Mouse (Mus musculus) heart, embryonic 15.5 days (tissue): ENCODE measurements around the gene Gtf2ird1. TPM values are rescaled to one million over a fixed set of nuclear protein-coding genes. Genes with fewer than 3 reads are reported as not detected.

Experiments
- ATAC-seq: fragments of 200-750 bp; cut with Nextera tagmentation; replicated peaks from 2 replicates; pipeline ENCODE4 v1.8.0; 2017; ENCODE audit warnings: low read depth, moderate TSS enrichment; ENCODE audit not compliant: insufficient number of reproducible peaks, insufficient read depth, low FRiP score
- H3K27ac ChIP-seq: fragments of 300-500 bp; sonication (generic); 2 replicates; pipeline ENCODE4 v1.5.1; 2015; ENCODE audit warnings: mild to moderate bottlenecking, inconsistent platforms
- H3K27me3 ChIP-seq: fragments of 300-500 bp; sonication (generic); 2 replicates; pipeline ENCODE4 v1.6.1; 2015; ENCODE audit warnings: inconsistent platforms
- H3K36me3 ChIP-seq: fragments of 300-500 bp; sonication (generic); 2 replicates; pipeline ENCODE4 v1.6.1; 2015; ENCODE audit warnings: mild to moderate bottlenecking, inconsistent platforms
- H3K4me1 ChIP-seq: fragments of 300-500 bp; sonication (generic); replicated peaks from 2 replicates; pipeline ENCODE4 v1.6.1; 2015; ENCODE audit warnings: inconsistent platforms
- H3K4me2 ChIP-seq: fragments of 300-500 bp; sonication (generic); 2 replicates; pipeline ENCODE4 v1.6.1; 2015; ENCODE audit warnings: inconsistent platforms, mild to moderate bottlenecking, moderate library complexity
- H3K4me3 ChIP-seq: fragments of 300-500 bp; sonication (generic); 2 replicates; pipeline ENCODE4 v1.5.1; 2015; ENCODE audit warnings: mild to moderate bottlenecking, inconsistent platforms
- H3K9ac ChIP-seq: fragments of 300-500 bp; sonication (generic); 2 replicates; pipeline ENCODE4 v1.6.1; 2015; ENCODE audit warnings: mild to moderate bottlenecking, inconsistent platforms
- H3K9me3 ChIP-seq: fragments of 300-500 bp; sonication (generic); replicated peaks from 2 replicates; pipeline ENCODE4 v1.6.1; 2016; ENCODE audit warnings: inconsistent platforms
- WGBS: fragments of 180-500 bp; shearing (Covaris S2); methylation state at CpG from one replicate; pipeline ENCODE4 v1.1.7; 2015; ENCODE audit warnings: mixed read lengths; 5-methylcytosine and 5-hydroxymethylcytosine counted together
- polyA plus RNA-seq: library from polyadenylated mRNA; unstranded; fragments of >200 nt; fragmentation: Nextera tagmentation; extraction: Ambion mirVana; gene quantifications from 2 replicates; pipeline ENCODE4 v1.2.1, GENCODE M21; 2015

Gene Gtf2ird1
- polyA plus RNA-seq, 1 experiment from 2014 or later, result 47.3 TPM

DNA sequence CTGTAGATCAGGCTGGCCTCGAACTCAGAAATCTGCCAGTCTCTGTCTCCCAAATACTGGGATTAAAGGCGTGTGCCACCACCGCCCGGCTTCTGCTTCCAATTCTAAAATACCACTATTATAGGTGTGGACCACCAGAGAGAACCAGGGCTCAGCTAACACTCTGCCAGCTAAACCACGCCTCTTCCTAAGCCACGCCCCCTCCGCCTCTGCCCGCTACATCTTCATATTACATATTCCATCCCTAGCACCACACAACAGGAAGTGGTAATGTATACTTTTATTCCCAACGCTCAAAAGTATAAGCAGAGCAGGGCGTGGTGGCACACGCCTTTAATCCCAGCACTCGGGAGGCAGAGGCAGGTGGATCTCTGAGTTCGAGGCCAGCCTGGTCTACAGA, 133.2 kb downstream of the Gtf2ird1 start:
- H3K27ac ChIP-seq, result no peak overlapping the region
- H3K9me3 ChIP-seq, result no peaks in the 10 kb centered on the region
- peaks cover 21% of the 10 kb centered on the region for H3K4me1 ChIP-seq
- H3K27me3 ChIP-seq, result no peaks in the 10 kb centered on the region
- ATAC-seq, result no peak
- no peaks in the 10 kb centered on the region for H3K36me3 ChIP-seq
- H3K4me3 ChIP-seq, result no peak overlapping the region
- WGBS, result 86% methylated on average over 13 of the region's 13 CpGs
- H3K9ac ChIP-seq, result no peak overlapping the region
- no peak overlapping the region for H3K4me2 ChIP-seq

DNA sequence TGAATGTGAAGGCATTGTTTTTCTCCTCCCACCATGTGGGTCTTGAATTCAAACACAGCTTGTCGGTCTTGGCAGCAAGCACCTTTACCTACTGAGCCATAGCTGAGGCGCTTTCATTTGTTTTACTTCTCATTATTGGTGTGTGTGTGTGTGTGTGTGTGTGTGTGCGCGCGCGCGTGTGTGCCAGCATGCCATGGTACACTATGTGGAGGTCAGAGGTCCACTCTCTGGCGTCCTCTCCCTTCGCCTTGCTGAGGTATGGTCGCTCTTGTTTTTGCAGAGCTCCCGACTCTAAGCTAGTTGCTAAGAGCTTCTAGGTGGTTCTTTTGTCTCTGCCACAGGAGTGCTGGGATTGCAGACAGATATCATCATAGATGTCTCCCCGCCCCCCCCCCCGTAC, 134.2 kb downstream of the Gtf2ird1 start:
- Histone ChIP-seq H3K4me2 (no peak overlapping the region), H3K9ac (no peak overlapping the region), H3K9me3 (no peaks in the 10 kb centered on the region), H3K27me3 (no peaks in the 10 kb centered on the region), H3K27ac (no peak overlapping the region), H3K4me3 (no peak overlapping the region), H3K4me1 (peaks cover 22% of the 10 kb centered on the region), H3K36me3 (no peaks in the 10 kb centered on the region)
- 83% methylated on average over 13 of the region's 13 CpGs for WGBS
- no peak for ATAC-seq

DNA sequence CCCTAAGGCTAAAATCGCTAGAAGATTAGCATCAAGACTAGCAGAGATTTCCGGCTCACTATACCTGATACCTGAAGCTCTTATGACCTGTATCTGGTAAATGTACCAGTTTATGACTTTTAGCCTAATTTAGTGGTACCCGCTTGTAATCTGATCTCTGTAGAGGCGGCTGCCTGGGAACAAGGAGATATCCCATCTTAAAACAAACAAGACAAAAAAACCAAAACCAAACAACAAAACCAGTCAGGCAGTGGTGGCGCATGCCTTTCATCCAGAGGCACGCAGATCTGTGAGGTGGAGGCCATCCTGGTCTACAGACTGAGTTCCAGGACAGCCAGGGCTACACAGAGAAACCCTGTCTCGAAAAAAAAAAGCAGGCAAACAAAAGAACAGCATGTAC, 134.8 kb downstream of the Gtf2ird1 start:
- 70% methylated on average over 7 of the region's 7 CpGs for WGBS
- Histone ChIP-seq H3K27ac (no peak overlapping the region), H3K9me3 (no peaks in the 10 kb centered on the region), H3K9ac (no peak overlapping the region), H3K4me1 (peaks cover 26% of the 10 kb centered on the region), H3K4me2 (no peak overlapping the region), H3K36me3 (no peaks in the 10 kb centered on the region), H3K4me3 (no peak overlapping the region), H3K27me3 (no peaks in the 10 kb centered on the region)
- ATAC-seq, result no peak

DNA sequence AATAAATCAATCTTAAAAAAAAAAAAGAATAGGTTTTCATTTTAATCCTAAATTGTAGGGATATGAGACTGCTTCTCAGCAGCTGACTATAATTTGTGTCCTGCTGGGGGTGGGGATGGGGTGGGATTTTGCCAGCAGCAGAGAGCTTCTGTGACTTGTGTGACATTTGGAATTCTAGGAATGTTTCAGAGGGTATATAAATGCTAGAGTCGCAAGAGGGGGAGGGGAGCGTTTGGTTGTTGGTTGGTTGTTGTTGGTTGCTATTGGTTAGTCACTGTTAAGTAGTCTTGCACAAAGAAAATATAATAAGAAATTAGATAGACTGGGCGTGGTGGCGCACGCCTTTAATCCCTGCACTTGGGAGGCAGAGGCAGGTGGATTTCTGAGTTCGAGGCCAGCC, 137.6 kb downstream of the Gtf2ird1 start:
- ATAC-seq, result no peak
- WGBS, result 72% methylated on average over 6 of the region's 6 CpGs
- no peaks in the 10 kb centered on the region for H3K36me3 ChIP-seq
- H3K9ac ChIP-seq, result no peak overlapping the region
- H3K27ac ChIP-seq, result no peak overlapping the region
- no peak overlapping the region for H3K4me2 ChIP-seq
- H3K4me3 ChIP-seq, result no peak overlapping the region
- no peaks in the 10 kb centered on the region for H3K9me3 ChIP-seq
- no peaks in the 10 kb centered on the region for H3K27me3 ChIP-seq
- H3K4me1 ChIP-seq, result peaks cover 24% of the 10 kb centered on the region

DNA sequence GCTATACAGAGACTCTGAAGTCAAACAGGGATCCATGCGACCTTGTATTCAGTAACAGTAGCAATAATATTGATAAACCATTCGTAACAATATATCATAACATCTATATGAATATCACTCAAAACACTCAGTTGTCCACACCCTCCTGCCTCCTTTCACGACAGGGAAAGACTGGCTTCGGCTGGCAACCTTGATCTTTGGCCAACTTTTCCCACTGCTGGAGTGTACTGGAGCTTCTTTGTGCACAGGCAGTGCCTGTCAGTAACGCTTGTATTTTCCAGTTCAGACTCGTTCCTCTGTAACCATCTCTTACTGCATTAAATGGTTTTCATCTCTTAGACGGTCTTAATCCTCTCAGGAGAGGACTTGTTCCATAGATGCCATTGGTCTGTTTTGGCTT, 139.8 kb downstream of the Gtf2ird1 start:
- 47% methylated on average over 7 of the region's 7 CpGs for WGBS
- peak overlapping the region; percentile 14; the same call in 1 of the 2 replicates for H3K27ac ChIP-seq
- no peaks in the 10 kb centered on the region for H3K36me3 ChIP-seq
- H3K9ac ChIP-seq, result no peak overlapping the region
- H3K4me1 ChIP-seq, result peaks cover 27% of the 10 kb centered on the region
- no peaks in the 10 kb centered on the region for H3K9me3 ChIP-seq
- H3K4me2 ChIP-seq, result no peak overlapping the region
- no peaks in the 10 kb centered on the region for H3K27me3 ChIP-seq
- no peak overlapping the region for H3K4me3 ChIP-seq
- ATAC-seq, result no peak

DNA sequence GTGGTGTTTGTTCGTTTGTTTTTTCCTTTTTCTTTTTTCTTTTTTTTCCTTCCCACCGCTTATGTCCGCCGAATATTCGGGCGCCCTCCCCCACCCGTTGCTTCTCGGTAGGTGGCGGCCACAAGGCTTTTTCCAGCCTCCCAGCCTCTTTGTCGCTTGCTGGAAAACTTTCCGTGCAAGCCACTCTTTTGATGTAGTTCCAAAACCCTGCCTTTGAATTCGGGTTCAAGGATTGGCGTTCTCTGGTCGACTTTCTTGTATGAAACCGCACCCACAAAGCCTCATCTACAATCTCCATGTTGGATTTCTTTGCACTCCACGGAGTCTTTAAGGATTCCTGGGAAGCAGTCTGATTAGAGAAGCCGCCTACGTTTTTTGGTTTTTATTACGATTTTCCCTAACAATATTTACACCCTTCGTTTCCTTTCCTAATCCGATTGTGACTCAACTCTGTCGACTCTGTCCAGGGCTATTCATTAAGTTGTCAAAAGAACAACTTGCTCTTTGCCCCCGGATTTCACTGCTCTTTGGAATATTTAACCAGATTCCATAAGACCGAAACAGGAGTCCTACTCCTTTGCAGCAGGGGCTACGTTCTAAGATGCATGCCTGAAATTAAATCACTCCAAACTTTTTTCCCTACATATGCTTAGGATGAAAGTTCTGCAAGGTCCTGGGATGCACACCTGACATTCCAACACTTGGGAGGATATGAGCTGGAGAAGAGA, 140.7 kb downstream of the Gtf2ird1 start:
- Histone ChIP-seq H3K36me3 (peaks cover 6% of the 10 kb centered on the region), H3K9ac (peak overlapping the region; percentile 62), H3K4me2 (peak overlapping the region; percentile 67), H3K27me3 (no peaks in the 10 kb centered on the region), H3K9me3 (no peaks in the 10 kb centered on the region), H3K4me1 (peaks cover 35% of the 10 kb centered on the region), H3K27ac (peak overlapping the region; percentile 100), H3K4me3 (peak overlapping the region; percentile 95)
- no peak for ATAC-seq
- WGBS, result 2% methylated on average over 25 of the region's 25 CpGs

DNA sequence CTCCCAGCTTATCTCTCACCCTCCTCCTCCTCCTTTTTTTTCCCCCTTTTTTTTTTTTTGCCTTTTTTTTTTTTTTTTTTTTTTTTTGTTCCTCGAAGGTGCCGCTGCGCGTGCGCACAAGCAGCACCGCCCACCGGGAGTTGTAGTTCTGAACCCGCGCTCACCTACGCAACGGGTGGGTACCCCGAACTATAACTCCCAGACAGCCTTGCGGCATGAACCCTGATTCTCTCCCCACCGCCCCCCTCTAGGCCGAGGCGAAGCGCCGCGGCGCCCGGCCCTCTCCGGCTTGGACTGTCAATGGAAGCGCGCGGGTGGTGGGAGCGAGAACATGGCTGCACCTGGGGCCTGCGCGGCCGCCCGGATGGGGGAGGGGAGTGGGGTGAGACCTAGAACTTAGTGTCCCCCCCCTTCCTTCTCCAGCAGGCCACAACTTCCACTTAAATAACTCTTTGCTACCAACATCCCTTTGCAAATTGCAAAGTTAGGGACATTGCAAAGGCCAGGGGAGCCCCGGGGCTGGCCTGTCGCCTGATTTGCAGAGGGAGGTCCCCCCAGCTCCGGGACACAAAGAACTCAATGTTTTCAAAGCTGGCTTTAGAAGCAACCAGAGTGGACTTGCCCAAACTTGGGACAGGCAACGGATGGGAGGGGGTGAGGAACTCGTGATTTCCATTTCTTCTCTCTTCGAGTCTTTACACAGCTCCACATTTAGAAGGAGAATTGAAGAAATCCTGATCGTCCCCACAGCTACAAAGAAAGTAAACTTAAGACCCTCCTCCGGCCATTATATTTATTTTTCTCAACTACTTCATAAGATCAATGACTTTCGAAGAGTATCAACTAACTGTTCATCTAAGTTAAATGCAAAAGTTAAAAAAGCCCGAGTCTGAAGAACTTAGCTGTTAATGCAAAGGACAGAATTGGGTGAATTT, 141.6 kb downstream of the Gtf2ird1 start, which contains the start of gene Gtf2i:
Gene Gtf2i, minus strand, starts transcription at position 73 of the 935 bp plus-strand sequence.
- peak; percentile 92 for ATAC-seq
- Histone ChIP-seq H3K4me2 (peak within 1 kb of the TSS; percentile 73), H3K9ac (peak within 1 kb of the TSS; percentile 99), H3K27ac (peak within 1 kb of the TSS; percentile 100), H3K4me1 (peaks cover 42% of the 10 kb centered on the region), H3K27me3 (no peaks in the 10 kb centered on the region), H3K9me3 (no peaks in the 10 kb centered on the region), H3K4me3 (peak within 1 kb of the TSS; percentile 95), H3K36me3 (peaks cover 14% of the 10 kb centered on the region)
- WGBS, result under 1% methylated on average over 40 of the region's 40 CpGs

DNA sequence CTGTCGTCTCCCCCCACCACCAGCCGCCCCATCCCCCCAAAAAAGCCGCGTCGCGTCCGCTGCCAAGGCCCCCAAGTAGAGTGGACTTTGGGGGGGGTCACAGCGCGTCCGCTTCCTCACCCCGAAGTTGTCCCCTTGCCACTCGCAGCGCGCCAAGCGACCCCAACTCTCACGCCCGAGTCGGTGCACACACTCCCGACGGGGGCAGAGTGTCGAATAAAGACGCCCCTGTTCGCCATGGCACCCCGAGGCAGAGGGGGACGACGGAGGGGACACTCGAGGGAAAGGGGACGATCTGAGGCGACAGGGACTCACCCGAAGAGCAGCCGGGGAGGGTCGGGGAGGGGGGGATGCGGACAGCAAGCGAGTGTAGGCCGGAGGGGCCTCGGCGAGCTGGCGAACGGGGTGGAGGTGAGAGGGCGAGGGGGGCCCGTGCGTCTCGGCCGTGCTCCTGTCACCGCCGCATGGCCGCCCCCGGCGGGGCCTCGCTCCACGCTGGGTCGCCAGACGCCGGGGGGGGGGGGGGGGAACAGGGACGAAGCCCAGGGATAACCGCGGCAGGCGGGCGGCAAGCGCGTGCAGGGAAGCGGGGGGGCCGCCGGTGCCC, 142.3 kb downstream of the Gtf2ird1 start:
- WGBS, result 2% methylated on average over 54 of the region's 64 CpGs
- peak; percentile 33 for ATAC-seq

DNA sequence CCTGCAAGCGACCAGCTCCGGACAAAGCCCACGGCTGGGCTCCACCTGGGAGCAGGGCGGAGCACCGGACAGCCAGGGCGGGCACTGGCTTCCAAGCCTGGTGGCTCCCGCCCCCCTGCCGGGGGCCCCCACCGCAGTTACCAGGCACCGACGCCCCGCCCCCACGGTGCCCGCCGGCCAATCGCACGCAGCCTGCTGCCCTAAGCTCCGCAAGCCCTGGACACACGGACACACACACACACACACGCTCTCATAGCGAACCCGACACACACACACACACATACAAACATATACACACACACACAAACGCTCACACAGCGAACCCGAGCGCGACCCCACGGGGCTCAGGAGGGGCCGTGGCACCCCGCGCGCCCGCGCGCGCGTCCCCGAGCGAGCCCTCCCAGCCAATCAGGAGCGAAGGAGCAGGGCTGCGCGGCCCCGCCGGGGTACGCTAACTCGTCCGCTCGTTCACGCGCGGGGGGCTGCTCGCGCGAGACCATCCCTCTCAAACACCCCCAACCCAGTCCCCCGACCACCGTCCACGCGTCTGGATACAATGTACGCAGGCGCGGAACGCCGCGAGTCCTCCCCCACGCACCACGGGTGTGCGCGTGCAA, 143.0 kb downstream of the Gtf2ird1 start:
- peak; percentile 80 for ATAC-seq
- Histone ChIP-seq H3K4me2 (peak overlapping the region; percentile 73), H3K9ac (peak overlapping the region; percentile 99), H3K4me1 (peaks cover 42% of the 10 kb centered on the region), H3K27me3 (no peaks in the 10 kb centered on the region), H3K4me3 (peak overlapping the region; percentile 95), H3K27ac (peak overlapping the region; percentile 100), H3K9me3 (no peaks in the 10 kb centered on the region), H3K36me3 (peaks cover 24% of the 10 kb centered on the region)
- 0% methylated on average over 53 of the region's 68 CpGs for WGBS

More for the DNA sequence above, 142.3 kb downstream of the Gtf2ird1 start:
- peak overlapping the region; percentile 73 for H3K4me2 ChIP-seq
- peaks cover 42% of the 10 kb centered on the region for H3K4me1 ChIP-seq
- no peaks in the 10 kb centered on the region for H3K9me3 ChIP-seq
- no peaks in the 10 kb centered on the region for H3K27me3 ChIP-seq
- H3K36me3 ChIP-seq, result peaks cover 22% of the 10 kb centered on the region
- peak overlapping the region; percentile 100 for H3K27ac ChIP-seq
- H3K9ac ChIP-seq, result peak overlapping the region; percentile 99
- H3K4me3 ChIP-seq, result peak overlapping the region; percentile 95

DNA sequence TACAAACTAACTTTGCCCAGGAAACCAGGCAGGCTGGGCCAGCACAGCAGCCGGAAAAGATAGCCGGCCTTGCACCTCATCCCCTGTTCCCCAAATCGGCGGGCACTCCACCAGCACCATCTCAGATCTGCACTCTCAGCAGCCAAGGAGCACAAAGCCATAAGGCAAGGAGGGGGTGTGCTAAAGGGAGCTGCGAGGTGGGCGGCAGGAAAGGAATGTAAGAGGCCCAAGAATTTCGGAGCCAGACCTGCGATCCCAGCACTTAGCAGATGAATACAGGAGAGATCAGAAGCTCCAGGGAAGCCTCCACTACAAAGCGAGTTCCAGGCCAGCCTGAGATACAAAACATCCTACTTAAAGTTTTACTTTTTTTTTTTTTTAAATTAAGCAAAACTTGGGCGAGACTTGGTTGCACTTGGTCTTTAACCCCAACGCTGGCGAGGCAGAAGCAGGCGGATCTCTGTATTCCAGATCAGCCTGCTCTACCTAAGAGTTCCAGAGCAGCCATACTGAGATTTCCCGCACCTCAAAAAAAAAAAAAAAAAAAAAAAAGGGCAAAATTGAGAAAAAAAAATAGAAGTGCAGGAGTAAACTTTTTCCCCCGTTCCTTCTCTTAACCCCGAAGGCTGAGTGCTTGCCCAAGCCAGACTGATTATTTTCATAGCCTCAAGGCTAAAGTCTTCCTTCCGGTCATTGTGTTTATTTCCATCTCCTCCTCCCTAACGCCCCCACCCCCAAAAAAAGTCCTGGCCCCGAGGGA, 143.6 kb downstream of the Gtf2ird1 start:
- Histone ChIP-seq H3K27ac (peak overlapping the region; percentile 100), H3K9me3 (no peaks in the 10 kb centered on the region), H3K36me3 (peaks cover 24% of the 10 kb centered on the region), H3K4me2 (peak overlapping the region; percentile 73), H3K4me3 (peak overlapping the region; percentile 95), H3K4me1 (peaks cover 42% of the 10 kb centered on the region), H3K9ac (peak overlapping the region; percentile 99), H3K27me3 (no peaks in the 10 kb centered on the region)
- no peak for ATAC-seq
- WGBS, result 5% methylated on average over 19 of the region's 19 CpGs
